Mouse (Mus musculus) embryo, embryonic 10.5 days (tissue): ENCODE data around the gene Sec1.
A peak's percentile ranks its signal among the peaks of the same experiment; 100 is the strongest.

ENCODE experiments used
- DNase-seq: peaks from one replicate; pipeline ENCODE4 v3.0.0-alpha.2; 2015; ENCODE audit warnings: low spot score

Sec1 gene

GRCm38 (mm10) chr7:45693921-45694591, at the start of gene Sec1:
Gene Sec1, minus strand, starts transcription at chr7:45694402.
- DNase-seq, result no peak

- no peak for DNase-seq
These were observed 48.1 kb upstream of the Sec1 start for GRCm38 (mm10) chr7:45742338-45742737.

- DNase-seq, result no peak
These were observed 47.6 kb upstream of the Sec1 start for GRCm38 (mm10) chr7:45741777-45742176.

- DNase-seq, result no peak
These were observed 47.1 kb upstream of the Sec1 start for GRCm38 (mm10) chr7:45741308-45741707.

- DNase-seq, result no peak
These were observed 45.6 kb upstream of the Sec1 start for GRCm38 (mm10) chr7:45739820-45740219.

- peak; percentile 94 for DNase-seq
These were observed 45.1 kb upstream of the Sec1 start for GRCm38 (mm10) chr7:45739162-45739763.

GRCm38 (mm10) chr7:45733477-45733876, 39.3 kb upstream of the Sec1 start:
- DNase-seq, result no peak

- DNase-seq, result peak; percentile 78
These were observed 36.7 kb upstream of the Sec1 start for GRCm38 (mm10) chr7:45730727-45731431.

- no peak for DNase-seq
These were observed 33.4 kb upstream of the Sec1 start for GRCm38 (mm10) chr7:45727625-45728024.

GRCm38 (mm10) chr7:45726419-45726818, 32.2 kb upstream of the Sec1 start:
- DNase-seq, result no peak

GRCm38 (mm10) chr7:45725713-45726112, 31.5 kb upstream of the Sec1 start, which contains the start of gene Spaca4:
Gene Spaca4, minus strand, starts transcription at chr7:45725813.
- no peak for DNase-seq

GRCm38 (mm10) chr7:45725151-45725550, 30.9 kb upstream of the Sec1 start:
- no peak for DNase-seq

- DNase-seq, result no peak
These were observed 29.6 kb upstream of the Sec1 start for GRCm38 (mm10) chr7:45723781-45724180.

- DNase-seq, result no peak
These were observed 29.1 kb upstream of the Sec1 start for GRCm38 (mm10) chr7:45723301-45723700.

GRCm38 (mm10) chr7:45722348-45722713, 28.1 kb upstream of the Sec1 start:
- DNase-seq, result no peak

GRCm38 (mm10) chr7:45721642-45722347, 27.6 kb upstream of the Sec1 start:
- DNase-seq, result no peak

- DNase-seq, result no peak
These were observed 27.0 kb upstream of the Sec1 start for GRCm38 (mm10) chr7:45721234-45721571.

GRCm38 (mm10) chr7:45720413-45721233, 26.4 kb upstream of the Sec1 start, which contains the start of gene Fam83e:
Gene Fam83e, plus strand, starts transcription at chr7:45721212.
- no peak for DNase-seq

GRCm38 (mm10) chr7:45719738-45720412, 25.7 kb upstream of the Sec1 start:
- DNase-seq, result no peak

- no peak for DNase-seq
These were observed 25.0 kb upstream of the Sec1 start for GRCm38 (mm10) chr7:45719180-45719579.

- DNase-seq, result no peak
These were observed 24.1 kb upstream of the Sec1 start for GRCm38 (mm10) chr7:45718331-45718730.
